Mouse (Mus musculus) liver, embryonic 11.5 days (tissue): Measurements from ENCODE around the gene Notum. TPM values are rescaled to one million over a fixed set of nuclear protein-coding genes. Genes with fewer than 3 reads are reported as not detected.

ENCODE experiments used
- ATAC-seq: fragments of 200-750 bp; cut with Nextera tagmentation; replicated peaks from 2 replicates; pipeline ENCODE4 v1.8.0; 2017; ENCODE audit warnings: moderate number of reproducible peaks, mild to moderate bottlenecking, moderate TSS enrichment, moderate library complexity; ENCODE audit not compliant: low FRiP score
- DNase-seq: peaks from one replicate; pipeline ENCODE4 v3.0.0-alpha.2; 2017; ENCODE audit warnings: low spot score
- H3K27ac ChIP-seq: fragments of 300-500 bp; sonication (generic); 2 replicates; pipeline ENCODE4 v1.5.1; 2014; ENCODE audit warnings: mild to moderate bottlenecking, low read depth, low read length, control low read depth
- H3K27me3 ChIP-seq: fragments of 300-500 bp; sonication (generic); replicated peaks from 2 replicates; pipeline ENCODE4 v1.6.1; 2014; ENCODE audit warnings: low read length, mixed read lengths; ENCODE audit not compliant: control insufficient read depth, insufficient read depth
- H3K36me3 ChIP-seq: fragments of 300-500 bp; sonication (generic); 2 replicates; pipeline ENCODE4 v1.6.1; 2014; ENCODE audit warnings: mild to moderate bottlenecking, low read length, moderate library complexity, mixed read lengths; ENCODE audit not compliant: control insufficient read depth, insufficient read depth
- H3K4me1 ChIP-seq: fragments of 300-500 bp; sonication (generic); replicated peaks from 2 replicates; pipeline ENCODE4 v1.6.1; 2014; ENCODE audit warnings: low read length, mixed read lengths; ENCODE audit not compliant: control insufficient read depth, insufficient read depth
- H3K4me2 ChIP-seq: fragments of 300-500 bp; sonication (generic); 2 replicates; pipeline ENCODE4 v1.6.1; 2014; ENCODE audit warnings: mild to moderate bottlenecking, control low read depth, moderate library complexity
- H3K4me3 ChIP-seq: fragments of 300-500 bp; sonication (generic); 2 replicates; pipeline ENCODE4 v1.5.1; 2014; ENCODE audit warnings: low read depth, low read length, control low read depth
- H3K9ac ChIP-seq: fragments of 300-500 bp; sonication (generic); 2 replicates; pipeline ENCODE4 v1.6.1; 2014; ENCODE audit warnings: low read depth, low read length, control low read depth
- H3K9me3 ChIP-seq: fragments of 300-500 bp; sonication (generic); 2 replicates; pipeline ENCODE4 v1.6.1; 2016; ENCODE audit warnings: low read length, inconsistent platforms, mixed read lengths; ENCODE audit not compliant: control insufficient read depth
- WGBS: fragments of 180-500 bp; shearing (Covaris S2); extraction: QIAGEN DNeasy Blood & Tissue Kit; methylation state at CpG from one replicate; pipeline ENCODE4 v1.1.7; 2014; 5-methylcytosine and 5-hydroxymethylcytosine counted together
- polyA plus RNA-seq: library from polyadenylated mRNA; unstranded; fragments of >200 nt; fragmentation: Nextera tagmentation; extraction: Ambion mirVana; gene quantifications from 2 replicates; pipeline ENCODE4 v1.2.1, GENCODE M21; 2014

Notum gene
- polyA plus RNA-seq, 1 experiment from 2014 or later = 0.51 TPM

- H3K9ac ChIP-seq = no peak overlapping the region
- no peaks in the 10 kb centered on the region for H3K9me3 ChIP-seq
- ATAC-seq (no peak), DNase-seq (no peak)
- peaks cover 18% of the 10 kb centered on the region for H3K27me3 ChIP-seq
- H3K27ac ChIP-seq = no peak overlapping the region
- no peak overlapping the region for H3K4me3 ChIP-seq
- H3K36me3 ChIP-seq = no peaks in the 10 kb centered on the region
- 81% methylated on average over 8 of the region's 8 CpGs for WGBS
- H3K4me1 ChIP-seq = peaks cover 11% of the 10 kb centered on the region
- no peak overlapping the region for H3K4me2 ChIP-seq
Observed at GRCm38 (mm10) chr11:120641869-120642268, 19.1 kb downstream of the Notum start.

- ATAC-seq (no peak), DNase-seq (no peak)
- 66% methylated on average over 9 of the region's 9 CpGs for WGBS
- no peaks in the 10 kb centered on the region for H3K9me3 ChIP-seq
- H3K27ac ChIP-seq = no peak overlapping the region
- H3K4me2 ChIP-seq = no peak overlapping the region
- 0 out of 2 replicates have a peak, but pooled peaks cover 2% of the 10 kb centered on the region for H3K36me3 ChIP-seq
- peaks cover 14% of the 10 kb centered on the region for H3K27me3 ChIP-seq
- H3K9ac ChIP-seq = no peak overlapping the region
- no peak overlapping the region for H3K4me3 ChIP-seq
- H3K4me1 ChIP-seq = peaks cover 11% of the 10 kb centered on the region
Observed at GRCm38 (mm10) chr11:120641255-120641654, 19.7 kb downstream of the Notum start.

- Histone ChIP-seq H3K4me2 (peak overlapping the region; percentile 95), H3K27ac (no peak overlapping the region), H3K4me3 (no peak overlapping the region), H3K9me3 (no peaks in the 10 kb centered on the region), H3K27me3 (no peaks in the 10 kb centered on the region), H3K36me3 (0 out of 2 replicates have a peak, but pooled peaks cover 2% of the 10 kb centered on the region), H3K9ac (no peak overlapping the region), H3K4me1 (peaks cover 33% of the 10 kb centered on the region)
- DNase-seq (no peak), ATAC-seq (no peak)
- 86% methylated on average over 5 of the region's 5 CpGs for WGBS
Observed at GRCm38 (mm10) chr11:120634810-120635209, 26.2 kb downstream of the Notum start.

- H3K9me3 ChIP-seq = no peaks in the 10 kb centered on the region
- peak; percentile 93 for DNase-seq
- H3K4me1 ChIP-seq = peaks cover 44% of the 10 kb centered on the region
- ATAC-seq = peak; percentile 86
- peak within 1 kb of the TSS; percentile 95 for H3K4me2 ChIP-seq
- 8% methylated on average over 58 of the region's 58 CpGs for WGBS
- no peaks in the 10 kb centered on the region for H3K27me3 ChIP-seq
- H3K4me3 ChIP-seq = peak within 1 kb of the TSS; percentile 78
- H3K36me3 ChIP-seq = peaks cover 6% of the 10 kb centered on the region; the same call in 1 of the 2 replicates
- H3K9ac ChIP-seq = peak within 1 kb of the TSS; percentile 92
- H3K27ac ChIP-seq = peak within 1 kb of the TSS; percentile 94
Observed at GRCm38 (mm10) chr11:120633520-120634343, 27.2 kb downstream of the Notum start, which contains the start of gene Mafg. Mafg (minus strand) TSS chr11:120633600.

- Histone ChIP-seq H3K4me3 (peak overlapping the region; percentile 78), H3K36me3 (peaks cover 9% of the 10 kb centered on the region; the same call in 1 of the 2 replicates), H3K27ac (peak overlapping the region; percentile 94), H3K9me3 (no peaks in the 10 kb centered on the region), H3K27me3 (no peaks in the 10 kb centered on the region), H3K4me1 (peaks cover 50% of the 10 kb centered on the region), H3K4me2 (peak overlapping the region; percentile 95), H3K9ac (peak overlapping the region; percentile 92)
- peak; percentile 79 for DNase-seq
- ATAC-seq = peak; percentile 79
- WGBS = under 1% methylated on average over 97 of the region's 116 CpGs
Observed at GRCm38 (mm10) chr11:120632559-120633519, 28.1 kb downstream of the Notum start.

GRCm38 (mm10) chr11:120631726-120632448, 29.1 kb downstream of the Notum start:
- H3K4me1 ChIP-seq = peaks cover 56% of the 10 kb centered on the region
- peak overlapping the region; percentile 94 for H3K27ac ChIP-seq
- H3K4me3 ChIP-seq = peak overlapping the region; percentile 78
- peak overlapping the region; percentile 95 for H3K4me2 ChIP-seq
- H3K9me3 ChIP-seq = no peaks in the 10 kb centered on the region
- ATAC-seq (0 out of 2 replicates have a peak, but pooled peaks have one; percentile 21), DNase-seq (no peak)
- peaks cover 13% of the 10 kb centered on the region; the same call in 1 of the 2 replicates for H3K36me3 ChIP-seq
- no peaks in the 10 kb centered on the region for H3K27me3 ChIP-seq
- 43% methylated on average over 4 of the region's 4 CpGs for WGBS
- peak overlapping the region; percentile 92 for H3K9ac ChIP-seq

GRCm38 (mm10) chr11:120630881-120631725, 29.9 kb downstream of the Notum start:
- Histone ChIP-seq H3K36me3 (peaks cover 11% of the 10 kb centered on the region; the same call in 1 of the 2 replicates), H3K27ac (peak overlapping the region; percentile 94), H3K27me3 (no peaks in the 10 kb centered on the region), H3K4me1 (peaks cover 63% of the 10 kb centered on the region), H3K4me2 (peak overlapping the region; percentile 95), H3K9ac (peak overlapping the region; percentile 92), H3K4me3 (peak overlapping the region; percentile 78), H3K9me3 (no peaks in the 10 kb centered on the region)
- 22% methylated on average over 6 of the region's 7 CpGs for WGBS
- no peak for ATAC-seq
- no peak for DNase-seq
